Mouse (Mus musculus) megakaryocyte, embryonic 14.5 days (primary cell): ENCODE results near the gene Cog1. TPM values are rescaled to one million over a fixed set of nuclear protein-coding genes. Genes with fewer than 3 reads are reported as not detected.

Experiments
- H3K27me3 ChIP-seq: replicated peaks from 2 replicates; pipeline ENCODE3; 2012; ENCODE audit warnings: inconsistent platforms
- H3K36me3 ChIP-seq: replicated peaks from 2 replicates; pipeline ENCODE3; 2012; ENCODE audit warnings: low read length, inconsistent platforms, mixed read lengths
- H3K4me1 ChIP-seq: 2 replicates; pipeline ENCODE4 v1.6.1; 2012; ENCODE audit warnings: inconsistent platforms
- H3K4me3 ChIP-seq: replicated peaks from 2 replicates; pipeline ENCODE3; 2012; ENCODE audit warnings: moderate library complexity, mild to moderate bottlenecking, inconsistent platforms
- H3K9me3 ChIP-seq: 2 replicates; pipeline ENCODE4 v1.6.1; 2012; ENCODE audit warnings: inconsistent platforms
- FLI1 ChIP-seq: IDR thresholded peaks from 2 replicates; pipeline ENCODE4 v1.6.1; 2012; ENCODE audit warnings: low read length, inconsistent platforms, mixed read lengths
- GATA1 ChIP-seq: IDR thresholded peaks from 3 replicates; pipeline ENCODE4 v1.6.1; 2012; ENCODE audit warnings: mixed read lengths, low read length, inconsistent platforms, borderline replicate concordance
- polyA plus RNA-seq: library from polyadenylated mRNA; stranded (reverse); fragments of >175 nt; gene quantifications from 2 replicates; pipeline ENCODE4 v1.2.3, GENCODE M21; 2012; ENCODE audit warnings: low replicate concordance; ENCODE audit not compliant: insufficient read depth

The Cog1 gene
- polyA plus RNA-seq, 1 experiment: 28.4 TPM

- no peak for TF ChIP-seq GATA1
- no peak for TF ChIP-seq FLI1
- Histone ChIP-seq H3K4me3 (no peak overlapping the region), H3K27me3 (no peaks in the 10 kb centered on the region), H3K9me3 (0 out of 2 replicates have a peak, but pooled peaks cover under 1% of the 10 kb centered on the region), H3K36me3 (peaks cover 88% of the 10 kb centered on the region), H3K4me1 (peaks cover 37% of the 10 kb centered on the region)
These were observed 41.5 kb downstream of the Cog1 start for GRCm38 (mm10) chr11:113690506-113690905.

- Histone ChIP-seq H3K4me1 (peaks cover 33% of the 10 kb centered on the region), H3K9me3 (0 out of 2 replicates have a peak, but pooled peaks cover 3% of the 10 kb centered on the region), H3K4me3 (no peak overlapping the region), H3K27me3 (no peaks in the 10 kb centered on the region), H3K36me3 (peaks cover 96% of the 10 kb centered on the region)
- TF ChIP-seq FLI1 (no peak), GATA1 (no peak)
These were observed 42.3 kb downstream of the Cog1 start for GRCm38 (mm10) chr11:113691318-113691717.

- H3K9me3 ChIP-seq: peaks cover 8% of the 10 kb centered on the region
- H3K4me3 ChIP-seq: no peak overlapping the region
- no peaks in the 10 kb centered on the region for H3K27me3 ChIP-seq
- peaks cover 97% of the 10 kb centered on the region for H3K36me3 ChIP-seq
- peaks cover 28% of the 10 kb centered on the region for H3K4me1 ChIP-seq
- TF ChIP-seq FLI1: no peak
- no peak for TF ChIP-seq GATA1
These were observed 42.9 kb downstream of the Cog1 start for GRCm38 (mm10) chr11:113691851-113692250.

GRCm38 (mm10) chr11:113697571-113697970 lies 48.6 kb downstream of the Cog1 start:
- Histone ChIP-seq H3K9me3 (peaks cover 16% of the 10 kb centered on the region), H3K27me3 (peaks cover 2% of the 10 kb centered on the region), H3K4me1 (peaks cover 14% of the 10 kb centered on the region), H3K36me3 (peaks cover 74% of the 10 kb centered on the region), H3K4me3 (no peak overlapping the region)
- TF ChIP-seq FLI1: no peak
- TF ChIP-seq GATA1: no peak

GRCm38 (mm10) chr11:113698013-113698545 lies 49.1 kb downstream of the Cog1 start:
- Histone ChIP-seq H3K4me3 (no peak overlapping the region), H3K9me3 (peaks cover 16% of the 10 kb centered on the region), H3K36me3 (peaks cover 69% of the 10 kb centered on the region), H3K27me3 (peaks cover 4% of the 10 kb centered on the region), H3K4me1 (peaks cover 14% of the 10 kb centered on the region)
- TF ChIP-seq FLI1 (no peak), GATA1 (no peak)

GRCm38 (mm10) chr11:113699643-113700042 lies 50.7 kb downstream of the Cog1 start:
- Histone ChIP-seq H3K4me3 (no peak overlapping the region), H3K9me3 (peaks cover 16% of the 10 kb centered on the region), H3K36me3 (peaks cover 53% of the 10 kb centered on the region), H3K27me3 (peaks cover 4% of the 10 kb centered on the region), H3K4me1 (peaks cover 17% of the 10 kb centered on the region)
- TF ChIP-seq GATA1 (no peak), FLI1 (no peak)

GRCm38 (mm10) chr11:113703758-113704157 lies 54.8 kb downstream of the Cog1 start:
- Histone ChIP-seq H3K9me3 (0 out of 2 replicates have a peak, but pooled peaks cover 4% of the 10 kb centered on the region), H3K27me3 (peaks cover 6% of the 10 kb centered on the region), H3K4me3 (no peak overlapping the region), H3K4me1 (peaks cover 12% of the 10 kb centered on the region), H3K36me3 (peaks cover 29% of the 10 kb centered on the region)
- TF ChIP-seq FLI1 (no peak), GATA1 (no peak)

GRCm38 (mm10) chr11:113705966-113706652 lies 57.1 kb downstream of the Cog1 start:
- Histone ChIP-seq H3K4me3 (no peak overlapping the region), H3K9me3 (0 out of 2 replicates have a peak, but pooled peaks cover 4% of the 10 kb centered on the region), H3K27me3 (peaks cover 6% of the 10 kb centered on the region), H3K4me1 (peaks cover 16% of the 10 kb centered on the region), H3K36me3 (peaks cover 15% of the 10 kb centered on the region)
- TF ChIP-seq FLI1 (no peak), GATA1 (no peak)

- H3K27me3 ChIP-seq: peaks cover 3% of the 10 kb centered on the region
- H3K36me3 ChIP-seq: peaks cover 15% of the 10 kb centered on the region
- TF ChIP-seq FLI1: no peak
- TF ChIP-seq GATA1: no peak
These were observed 59.8 kb downstream of the Cog1 start for GRCm38 (mm10) chr11:113708629-113709213.

GRCm38 (mm10) chr11:113709272-113709671 lies 60.3 kb downstream of the Cog1 start:
- Histone ChIP-seq H3K4me3 (no peak overlapping the region), H3K27me3 (peaks cover 6% of the 10 kb centered on the region)
- no peak for TF ChIP-seq FLI1
- TF ChIP-seq GATA1: no peak

More at GRCm38 (mm10) chr11:113708629-113709213, 59.8 kb downstream of the Cog1 start:
- Histone ChIP-seq H3K9me3 (0 out of 2 replicates have a peak, but pooled peaks cover 4% of the 10 kb centered on the region), H3K4me3 (no peak overlapping the region), H3K4me1 (peaks cover 24% of the 10 kb centered on the region)

More at GRCm38 (mm10) chr11:113709272-113709671, 60.3 kb downstream of the Cog1 start:
- Histone ChIP-seq H3K9me3 (0 out of 2 replicates have a peak, but pooled peaks cover 4% of the 10 kb centered on the region), H3K4me1 (peaks cover 22% of the 10 kb centered on the region), H3K36me3 (peaks cover 15% of the 10 kb centered on the region)
